Mouse (Mus musculus): ENCODE measurements around the gene Anks3.

Anks3 gene

GRCm38 (mm10) chr16:4968426-4968825 is 4.4 kb upstream of the Anks3 start:
- DNase-seq (ENCODE audit: low spot score in 2 of 2), result no peak

GRCm38 (mm10) chr16:4965392-4966129 is 1.6 kb upstream of the Anks3 start:
- no peak for DNase-seq (ENCODE audit: low spot score in 2 of 2)

- DNase-seq (ENCODE audit: low spot score in 2 of 2), result no peak
Measured at GRCm38 (mm10) chr16:4964731-4965391, 856 bp upstream of the Anks3 start.

- DNase-seq (ENCODE audit: low spot score in 2 of 2), result no peak
Measured at GRCm38 (mm10) chr16:4963346-4963745, 659 bp downstream of the Anks3 start.

- DNase-seq (ENCODE audit: low spot score in 2 of 2), result no peak
Measured at GRCm38 (mm10) chr16:4960260-4960659, 3.7 kb downstream of the Anks3 start.

GRCm38 (mm10) chr16:4957446-4957845 is 6.6 kb downstream of the Anks3 start:
- DNase-seq (ENCODE audit: low spot score in 2 of 2), result no peak

- DNase-seq (ENCODE audit: low spot score in 2 of 2), result no peak
Measured at GRCm38 (mm10) chr16:4956609-4957008, 7.4 kb downstream of the Anks3 start.

GRCm38 (mm10) chr16:4947378-4947777 is 16.6 kb downstream of the Anks3 start:
- no peak for DNase-seq (ENCODE audit: low spot score in 2 of 2)

GRCm38 (mm10) chr16:4946155-4946554 is 17.9 kb downstream of the Anks3 start:
- DNase-seq (ENCODE audit: low spot score in 2 of 2), result no peak

- DNase-seq (ENCODE audit: low spot score in 2 of 2), result no peak
Measured at GRCm38 (mm10) chr16:4945415-4945814, 18.6 kb downstream of the Anks3 start.

- DNase-seq (ENCODE audit: low spot score in 2 of 2), result no peak
Measured at GRCm38 (mm10) chr16:4943431-4943830, 20.6 kb downstream of the Anks3 start.

GRCm38 (mm10) chr16:4942868-4943267 is 21.1 kb downstream of the Anks3 start:
- DNase-seq (ENCODE audit: low spot score in 2 of 2), result no peak

- no peak for DNase-seq (ENCODE audit: low spot score in 2 of 2)
Measured at GRCm38 (mm10) chr16:4941016-4941415, 23.0 kb downstream of the Anks3 start.

GRCm38 (mm10) chr16:4940311-4940850 is 23.6 kb downstream of the Anks3 start:
- no peak for DNase-seq (ENCODE audit: low spot score in 2 of 2)

GRCm38 (mm10) chr16:4939412-4939811 is 24.6 kb downstream of the Anks3 start:
- DNase-seq (ENCODE audit: low spot score in 2 of 2), result peak in 1 of 2 experiments; percentile 47

- DNase-seq (ENCODE audit: low spot score in 2 of 2), result peak; percentile 94 to 95
Measured at GRCm38 (mm10) chr16:4938989-4939388, 25.0 kb downstream of the Anks3 start.

- DNase-seq (ENCODE audit: low spot score in 2 of 2), result no peak
Measured at GRCm38 (mm10) chr16:4938461-4938860, 25.5 kb downstream of the Anks3 start, which contains the start of gene Nudt16l1. Gene Nudt16l1 (plus strand): TSS chr16:4938761.

GRCm38 (mm10) chr16:4937351-4938190 is 26.4 kb downstream of the Anks3 start:
- no peak for DNase-seq (ENCODE audit: low spot score in 2 of 2)

- DNase-seq (ENCODE audit: low spot score in 2 of 2), result no peak
Measured at GRCm38 (mm10) chr16:4935931-4936703, 27.9 kb downstream of the Anks3 start.

- DNase-seq (ENCODE audit: low spot score in 2 of 2), result no peak
Measured at GRCm38 (mm10) chr16:4935430-4935829, 28.6 kb downstream of the Anks3 start.

- DNase-seq (ENCODE audit: low spot score in 2 of 2), result no peak
Measured at GRCm38 (mm10) chr16:4932429-4932828, 31.6 kb downstream of the Anks3 start.

Data from frontal cortex, postnatal 36 days (tissue).